Mouse (Mus musculus) stomach, postnatal 0 days (tissue): ENCODE measurements around the gene Trim44. TPM values are rescaled to one million over a fixed set of nuclear protein-coding genes. Genes with fewer than 3 reads are reported as not detected.

ENCODE experiments used
- ATAC-seq: fragments of 200-750 bp; cut with Nextera tagmentation; 2 replicates; pipeline ENCODE4 v1.8.0; 2017; ENCODE audit not compliant: low FRiP score, low TSS enrichment
- DNase-seq: peaks from one replicate; pipeline ENCODE4 v3.0.0-alpha.2; 2016; ENCODE audit warnings: low spot score
- H3K27ac ChIP-seq: fragments of 300-500 bp; sonication (generic); replicated peaks from 2 replicates; pipeline ENCODE4 v1.5.1; 2014; ENCODE audit warnings: mild to moderate bottlenecking, control low read depth
- H3K27me3 ChIP-seq: fragments of 300-500 bp; sonication (generic); 2 replicates; pipeline ENCODE4 v1.6.1; 2014; ENCODE audit warnings: low read length; ENCODE audit not compliant: control insufficient read depth, insufficient read depth
- H3K36me3 ChIP-seq: fragments of 300-500 bp; sonication (generic); 2 replicates; pipeline ENCODE4 v1.6.1; 2014; ENCODE audit warnings: low read length, mixed read lengths; ENCODE audit not compliant: control insufficient read depth, insufficient read depth
- H3K4me1 ChIP-seq: fragments of 300-500 bp; sonication (generic); replicated peaks from 2 replicates; pipeline ENCODE4 v1.6.1; 2014; ENCODE audit warnings: antibody characterized with exemption; ENCODE audit not compliant: control insufficient read depth, insufficient read depth
- H3K4me2 ChIP-seq: fragments of 300-500 bp; sonication (generic); replicated peaks from 2 replicates; pipeline ENCODE4 v1.6.1; 2014; ENCODE audit warnings: low read depth, mild to moderate bottlenecking, control low read depth, moderate library complexity
- H3K4me3 ChIP-seq: fragments of 300-500 bp; sonication (generic); 2 replicates; pipeline ENCODE4 v1.5.1; 2014; ENCODE audit warnings: low read depth, low read length, control low read depth
- H3K9ac ChIP-seq: fragments of 300-500 bp; sonication (generic); 2 replicates; pipeline ENCODE4 v1.6.1; 2014; ENCODE audit warnings: mild to moderate bottlenecking, low read length, control low read depth, mixed read lengths
- H3K9me3 ChIP-seq: fragments of 300-500 bp; sonication (generic); 2 replicates; pipeline ENCODE4 v1.6.1; 2016; ENCODE audit warnings: low read length; ENCODE audit not compliant: control insufficient read depth
- CTCF ChIP-seq: IDR thresholded peaks from 2 replicates; pipeline ENCODE4 v1.5.1; 2016; ENCODE audit warnings: antibody characterized with exemption, low read depth, mild to moderate bottlenecking, moderate library complexity
- EP300 ChIP-seq: optimal IDR thresholded peaks from 2 replicates; pipeline ENCODE3; 2016; ENCODE audit warnings: antibody characterized with exemption
- WGBS: fragments of 180-500 bp; shearing (Covaris S2); extraction: QIAGEN DNeasy Blood & Tissue Kit; methylation state at CpG from one replicate; pipeline ENCODE4 v1.1.7; 2014; 5-methylcytosine and 5-hydroxymethylcytosine counted together
- polyA plus RNA-seq: library from polyadenylated mRNA; unstranded; fragments of >200 nt; fragmentation: Nextera tagmentation; extraction: Ambion mirVana; gene quantifications from 2 replicates; pipeline ENCODE4 v1.2.1, GENCODE M21; 2015

Trim44 gene
- polyA plus RNA-seq, 1 experiment from 2014 or later = 10.1 TPM

- Histone ChIP-seq H3K4me2 (no peak overlapping the region), H3K27ac (no peak overlapping the region), H3K4me3 (no peak overlapping the region), H3K4me1 (no peaks in the 10 kb centered on the region), H3K9me3 (no peaks in the 10 kb centered on the region), H3K36me3 (no peaks in the 10 kb centered on the region), H3K27me3 (no peaks in the 10 kb centered on the region), H3K9ac (no peak overlapping the region)
- no peak for TF ChIP-seq EP300
- no peak for TF ChIP-seq CTCF
- ATAC-seq (no peak), DNase-seq (no peak)
- 58% methylated on average over 1 of the region's 1 CpGs for WGBS
Observed at GRCm38 (mm10) chr2:102384496-102384895, 23.1 kb downstream of the Trim44 start.

GRCm38 (mm10) chr2:102384057-102384456, 23.6 kb downstream of the Trim44 start:
- Histone ChIP-seq H3K9ac (no peak overlapping the region), H3K27ac (no peak overlapping the region), H3K27me3 (no peaks in the 10 kb centered on the region), H3K4me1 (no peaks in the 10 kb centered on the region), H3K4me2 (no peak overlapping the region), H3K36me3 (no peaks in the 10 kb centered on the region), H3K9me3 (no peaks in the 10 kb centered on the region), H3K4me3 (no peak overlapping the region)
- 39% methylated on average over 2 of the region's 2 CpGs for WGBS
- TF ChIP-seq EP300 (no peak), CTCF (no peak)
- ATAC-seq = no peak
- no peak for DNase-seq

DNA sequence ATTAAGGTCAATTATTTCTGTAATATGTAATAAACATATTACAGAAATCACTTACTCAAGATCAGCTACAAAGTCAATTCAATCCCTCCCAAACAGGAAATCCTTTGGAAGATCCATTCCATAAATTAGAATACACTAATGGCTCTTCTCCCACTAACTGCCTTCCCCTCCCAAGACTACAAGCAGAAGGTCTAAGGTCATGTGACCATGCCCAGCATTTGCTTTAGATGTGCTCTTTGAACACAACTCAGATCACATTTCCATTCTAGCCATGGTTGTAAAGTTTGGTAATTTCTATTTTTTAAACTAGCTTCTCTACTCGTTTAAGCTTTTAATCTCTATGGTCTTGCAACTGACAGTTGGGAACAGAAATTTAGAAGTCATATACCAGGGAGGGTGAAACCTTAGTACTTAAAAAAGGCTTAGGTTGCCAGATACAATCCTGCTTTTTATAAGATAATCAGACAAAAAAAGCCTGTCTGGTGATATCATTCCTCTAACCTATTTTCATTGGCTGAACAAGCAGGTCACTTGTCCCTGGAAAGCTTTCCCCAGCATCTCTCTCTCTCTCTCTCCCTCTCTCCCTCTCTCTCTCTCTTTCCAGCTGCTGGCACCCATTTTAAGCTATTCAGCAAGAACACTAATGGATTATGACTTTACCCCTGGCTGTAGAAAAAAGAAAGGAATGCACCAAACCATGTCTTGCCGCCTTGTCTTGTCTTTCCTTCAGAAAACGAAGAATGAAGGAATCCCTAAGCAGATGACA, 24.4 kb downstream of the Trim44 start:
- Histone ChIP-seq H3K9me3 (no peaks in the 10 kb centered on the region), H3K27ac (no peak overlapping the region), H3K27me3 (no peaks in the 10 kb centered on the region), H3K4me3 (no peak overlapping the region), H3K36me3 (no peaks in the 10 kb centered on the region), H3K9ac (no peak overlapping the region), H3K4me2 (no peak overlapping the region), H3K4me1 (no peaks in the 10 kb centered on the region)
- ATAC-seq (no peak), DNase-seq (no peak)
- TF ChIP-seq EP300 = no peak
- no peak for TF ChIP-seq CTCF
- WGBS = 57% methylated on average over 3 of the region's 3 CpGs

DNA sequence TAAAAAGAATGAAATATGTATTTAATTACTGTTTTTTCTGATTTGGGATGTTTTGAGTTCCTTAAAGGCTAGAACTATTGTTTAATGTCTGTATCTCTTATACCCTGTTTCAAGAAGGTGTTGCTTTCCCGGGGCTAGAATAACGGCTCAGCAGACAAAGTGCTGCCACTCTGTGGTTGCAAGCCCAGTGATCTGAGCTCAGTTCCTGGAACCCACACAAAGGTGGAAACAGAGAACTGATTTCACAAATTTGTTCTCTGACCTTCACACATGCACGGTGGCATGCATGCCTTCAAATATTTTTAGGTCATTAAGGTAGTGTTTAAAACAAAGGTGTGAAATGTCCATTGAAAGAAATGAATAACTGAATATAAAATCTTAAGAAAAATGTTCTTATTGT, 25.1 kb downstream of the Trim44 start:
- DNase-seq (no peak), ATAC-seq (no peak)
- no peaks in the 10 kb centered on the region for H3K36me3 ChIP-seq
- no peaks in the 10 kb centered on the region for H3K27me3 ChIP-seq
- TF ChIP-seq EP300 (no peak), CTCF (0 out of 2 replicates have a peak, but pooled peaks have one; percentile 11)
- no peaks in the 10 kb centered on the region for H3K4me1 ChIP-seq
- H3K4me2 ChIP-seq = no peak overlapping the region
- H3K9ac ChIP-seq = no peak overlapping the region
- no peaks in the 10 kb centered on the region for H3K9me3 ChIP-seq
- H3K27ac ChIP-seq = no peak overlapping the region
- WGBS = 61% methylated on average over 3 of the region's 3 CpGs
- no peak overlapping the region for H3K4me3 ChIP-seq

DNA sequence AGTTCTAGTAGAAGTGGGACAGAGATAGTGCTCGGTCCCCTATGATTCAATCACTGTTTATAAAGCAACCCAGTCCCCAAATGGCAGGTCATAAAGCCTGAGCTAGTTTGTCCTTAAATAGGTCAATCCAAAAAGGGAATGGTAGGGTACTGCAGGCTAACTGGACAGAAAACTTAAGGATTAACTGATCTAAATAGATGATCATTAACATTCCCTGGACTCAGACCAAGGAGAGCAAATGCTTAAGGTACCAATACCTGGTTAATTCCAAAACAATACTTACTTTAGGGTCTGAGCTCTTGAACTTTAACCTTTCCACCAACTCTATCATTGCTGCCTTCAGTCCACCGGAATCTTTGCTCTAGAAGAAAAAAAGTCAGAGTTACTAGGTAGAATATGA, 27.0 kb downstream of the Trim44 start:
- 94% methylated on average over 2 of the region's 2 CpGs for WGBS
- Histone ChIP-seq H3K9ac (no peak overlapping the region), H3K9me3 (no peaks in the 10 kb centered on the region), H3K4me2 (no peak overlapping the region), H3K36me3 (no peaks in the 10 kb centered on the region), H3K27me3 (no peaks in the 10 kb centered on the region), H3K27ac (no peak overlapping the region), H3K4me1 (no peaks in the 10 kb centered on the region), H3K4me3 (no peak overlapping the region)
- DNase-seq (no peak), ATAC-seq (no peak)
- TF ChIP-seq CTCF = no peak
- TF ChIP-seq EP300 = no peak

- H3K9ac ChIP-seq = no peak overlapping the region
- ATAC-seq (no peak), DNase-seq (no peak)
- H3K4me2 ChIP-seq = no peak overlapping the region
- no peaks in the 10 kb centered on the region for H3K4me1 ChIP-seq
- 65% methylated on average over 1 of the region's 1 CpGs for WGBS
- no peak overlapping the region for H3K27ac ChIP-seq
- no peak overlapping the region for H3K4me3 ChIP-seq
- no peaks in the 10 kb centered on the region for H3K36me3 ChIP-seq
- H3K9me3 ChIP-seq = no peaks in the 10 kb centered on the region
- TF ChIP-seq EP300 = no peak
- no peak for TF ChIP-seq CTCF
- H3K27me3 ChIP-seq = no peaks in the 10 kb centered on the region
Observed at GRCm38 (mm10) chr2:102378928-102379327, 28.7 kb downstream of the Trim44 start.
